Mouse (Mus musculus): ENCODE measurements at regions not wholly inside any gene's neighbourhood (a gene's known extent, or its start where the extent isn't known, plus 50 kb on each side); places are given as distances from the start of the nearest gene placed in this dataset.
A peak's percentile ranks its signal among the peaks of the same experiment; 100 is the strongest.
"Not testable (repeated sequence)": the region's sequence is repeated elsewhere in the genome, so short reads cannot be mapped to it uniquely, and the experiment has no call there.

- no peak for DNase-seq (ENCODE audit: extremely low read depth, low read depth)
These were observed 299.6 kb downstream of the Chl1 start for GRCm38 (mm10) chr6:103809986-103810341.

GRCm38 (mm10) chr6:103810342-103811001 is 300.1 kb downstream of the Chl1 start:
- DNase-seq (ENCODE audit: extremely low read depth, low read depth): no peak

- not testable (repeated sequence) for DNase-seq (ENCODE audit: extremely low read depth, low read depth)
These were observed 306.0 kb downstream of the Chl1 start for GRCm38 (mm10) chr6:103816396-103816795.

- no peak for DNase-seq (ENCODE audit: extremely low read depth, low read depth)
These were observed 315.7 kb downstream of the Chl1 start for GRCm38 (mm10) chr6:103826042-103826441.

- DNase-seq (ENCODE audit: extremely low read depth, low read depth): no peak
These were observed 317.2 kb downstream of the Chl1 start for GRCm38 (mm10) chr6:103827623-103828022.

GRCm38 (mm10) chr6:103828866-103829265 is 318.5 kb downstream of the Chl1 start:
- DNase-seq (ENCODE audit: extremely low read depth, low read depth): no peak

GRCm38 (mm10) chr6:103832301-103832700 is 321.9 kb downstream of the Chl1 start:
- no peak for DNase-seq (ENCODE audit: extremely low read depth, low read depth)

- no peak for DNase-seq (ENCODE audit: extremely low read depth, low read depth)
These were observed 322.4 kb downstream of the Chl1 start for GRCm38 (mm10) chr6:103832808-103833207.

- peak; percentile 1 for DNase-seq (ENCODE audit: extremely low read depth, low read depth)
These were observed 323.2 kb downstream of the Chl1 start for GRCm38 (mm10) chr6:103833501-103834132.

GRCm38 (mm10) chr6:103834726-103835229 is 324.4 kb downstream of the Chl1 start:
- no peak for DNase-seq (ENCODE audit: extremely low read depth, low read depth)

GRCm38 (mm10) chr6:103859787-103860186 is 349.4 kb downstream of the Chl1 start:
- DNase-seq (ENCODE audit: extremely low read depth, low read depth): no peak

GRCm38 (mm10) chr6:103893455-103893854 is 383.1 kb downstream of the Chl1 start:
- DNase-seq (ENCODE audit: extremely low read depth, low read depth): no peak

GRCm38 (mm10) chr6:103924504-103924903 is 414.1 kb downstream of the Chl1 start:
- DNase-seq (ENCODE audit: extremely low read depth, low read depth): no peak

GRCm38 (mm10) chr6:103927094-103927493 is 416.7 kb downstream of the Chl1 start:
- no peak for DNase-seq (ENCODE audit: extremely low read depth, low read depth)

- no peak for DNase-seq (ENCODE audit: extremely low read depth, low read depth)
These were observed 430.0 kb downstream of the Chl1 start for GRCm38 (mm10) chr6:103940345-103940744.

GRCm38 (mm10) chr6:103944361-103944760 is 434.0 kb downstream of the Chl1 start:
- DNase-seq (ENCODE audit: extremely low read depth, low read depth): no peak

- DNase-seq (ENCODE audit: extremely low read depth, low read depth): no peak
These were observed 437.1 kb downstream of the Chl1 start for GRCm38 (mm10) chr6:103947474-103947873.

GRCm38 (mm10) chr6:103953134-103953771 is 442.9 kb downstream of the Chl1 start:
- no peak for DNase-seq (ENCODE audit: extremely low read depth, low read depth)

GRCm38 (mm10) chr6:103959002-103959401 is 448.6 kb downstream of the Chl1 start:
- no peak for DNase-seq (ENCODE audit: extremely low read depth, low read depth)

GRCm38 (mm10) chr6:103967811-103968420 is 457.5 kb downstream of the Chl1 start:
- no peak for DNase-seq (ENCODE audit: extremely low read depth, low read depth)

GRCm38 (mm10) chr6:103999186-103999585 is 488.8 kb downstream of the Chl1 start:
- no peak for DNase-seq (ENCODE audit: extremely low read depth, low read depth)

All from MEL-GATA-1-ER (cell line).